Mouse (Mus musculus): ENCODE results near the gene Nop56.

- TF ChIP-seq CTCF (IDR thresholded peaks at IDR 0.05; ENCODE audit: extremely low read depth, insufficient read length, insufficient replicate concordance, low read depth, low read length) (no peak), POLR2A (IDR thresholded peaks at IDR 0.05; ENCODE audit: low read depth, low read length) (no peak)
Observed at GRCm38 (mm10) chr2:130280224-130280623, 6.0 kb downstream of the Nop56 start.
